Mouse (Mus musculus) MEL (cell line): ENCODE measurements around the gene Crx. TPM values are rescaled to one million over a fixed set of nuclear protein-coding genes. Genes with fewer than 3 reads are reported as not detected.
A peak's percentile ranks its signal among the peaks of the same experiment; 100 is the strongest.

Experiments
- DNase-seq: peaks from one replicate; pipeline ENCODE4 v3.0.0; 2011; ENCODE audit warnings: low read depth, low spot score
- H3K27ac ChIP-seq: 2 replicates; pipeline ENCODE4 v1.5.1; 2012; ENCODE audit warnings: low read depth, mild to moderate bottlenecking, control low read depth, low read length, moderate library complexity; ENCODE audit not compliant: control insufficient read depth
- H3K27me3 ChIP-seq, 2 experiments: fragments of 150-350 bp in 1 of 2; sonication (generic) in 1 of 2; 2 replicates each; pipeline ENCODE4 v1.6.1; 2012; ENCODE audit warnings: low read length in 2 of 2, mild to moderate bottlenecking in 2 of 2, improper control_type of control experiment in 1 of 2, moderate library complexity in 1 of 2; ENCODE audit not compliant: insufficient read depth in 2 of 2, control insufficient read depth in 1 of 2
- H3K36me3 ChIP-seq, 2 experiments: 2 replicates each; pipeline ENCODE4 v1.6.1; 2012 to 2014; ENCODE audit warnings: low read length in 2 of 2, improper control_type of control experiment in 1 of 2, inconsistent platforms in 1 of 2, mild to moderate bottlenecking in 1 of 2; ENCODE audit not compliant: insufficient read depth in 2 of 2, control insufficient read depth in 1 of 2
- H3K4me1 ChIP-seq, 2 experiments: fragments of 150-350 bp in 1 of 2; sonication (generic) in 1 of 2; 2 replicates each; pipeline ENCODE4 v1.6.1; 2012; ENCODE audit warnings: low read length in 2 of 2, improper control_type of control experiment in 1 of 2, mild to moderate bottlenecking in 1 of 2; ENCODE audit not compliant: insufficient read depth in 2 of 2, control insufficient read depth in 1 of 2
- H3K4me3 ChIP-seq, 2 experiments: fragments of 150-350 bp in 1 of 2; sonication (generic) in 1 of 2; 2 replicates each; pipeline ENCODE4 v1.5.1; 2012; ENCODE audit warnings: low read depth in 2 of 2, low read length in 2 of 2, mild to moderate bottlenecking in 2 of 2, moderate library complexity in 2 of 2, control low read depth in 1 of 2, improper control_type of control experiment in 1 of 2; ENCODE audit not compliant: control insufficient read depth in 1 of 2, insufficient read depth in 1 of 2
- H3K79me2 ChIP-seq: 2 replicates; pipeline ENCODE4 v1.6.1; 2012; ENCODE audit warnings: mild to moderate bottlenecking, low read length, moderate library complexity; ENCODE audit not compliant: control insufficient read depth, poor library complexity, insufficient read depth
- H3K9ac ChIP-seq: 2 replicates; pipeline ENCODE4 v1.6.1; 2012; ENCODE audit warnings: low read depth, mild to moderate bottlenecking, control low read depth, low read length, moderate library complexity; ENCODE audit not compliant: control insufficient read depth, poor library complexity, severe bottlenecking
- H3K9me3 ChIP-seq: fragments of 150-350 bp; sonication (generic); replicated peaks from 2 replicates; pipeline ENCODE4 v1.6.1; 2012; ENCODE audit warnings: mild to moderate bottlenecking, low read length, improper control_type of control experiment, moderate library complexity; ENCODE audit not compliant: insufficient read depth
- BHLHE40 ChIP-seq: IDR thresholded peaks from 2 replicates; pipeline ENCODE4 v1.6.1; 2012; ENCODE audit warnings: low read depth, mild to moderate bottlenecking, inconsistent platforms, low read length, improper control_type of control experiment, borderline replicate concordance
- CHD1 ChIP-seq: IDR thresholded peaks from 2 replicates; pipeline ENCODE4 v1.6.1; 2012; ENCODE audit warnings: low read depth, mild to moderate bottlenecking, inconsistent platforms, low read length, improper control_type of control experiment
- E2F4 ChIP-seq: IDR thresholded peaks from 2 replicates; pipeline ENCODE4 v1.6.1; 2011; ENCODE audit warnings: low read depth, low read length, improper control_type of control experiment, borderline replicate concordance
- ELF1 ChIP-seq: IDR thresholded peaks from 2 replicates; pipeline ENCODE4 v1.6.1; 2014; ENCODE audit warnings: low read depth, mild to moderate bottlenecking, inconsistent platforms, low read length, improper control_type of control experiment, moderate library complexity
- ETS1 ChIP-seq: IDR thresholded peaks from 2 replicates; pipeline ENCODE4 v1.6.1; 2012; ENCODE audit warnings: low read depth, mild to moderate bottlenecking, inconsistent platforms, low read length, improper control_type of control experiment, moderate library complexity
- GABPA ChIP-seq: IDR thresholded peaks from 2 replicates; pipeline ENCODE4 v1.6.1; 2012; ENCODE audit warnings: low read depth, mild to moderate bottlenecking, inconsistent platforms, low read length, improper control_type of control experiment, moderate library complexity
- GATA1 ChIP-seq: IDR thresholded peaks from 2 replicates; pipeline ENCODE4 v1.6.1; 2011; ENCODE audit warnings: low read depth, low read length, improper control_type of control experiment
- HCFC1 ChIP-seq: IDR thresholded peaks from 2 replicates; pipeline ENCODE4 v1.6.1; 2012; ENCODE audit warnings: low read depth, mild to moderate bottlenecking, inconsistent platforms, low read length, improper control_type of control experiment, moderate library complexity
- KAT2A ChIP-seq: conservative IDR thresholded peaks from 2 replicates; pipeline ENCODE4 v1.6.1; 2012; ENCODE audit warnings: low read depth, low read length, improper control_type of control experiment, inconsistent platforms
- MAZ ChIP-seq: IDR thresholded peaks from 2 replicates; pipeline ENCODE4 v1.6.1; 2012; ENCODE audit warnings: low read depth, mild to moderate bottlenecking, inconsistent platforms, low read length, improper control_type of control experiment
- MEF2A ChIP-seq: IDR thresholded peaks from 2 replicates; pipeline ENCODE4 v1.6.1; 2014; ENCODE audit warnings: low read depth, mild to moderate bottlenecking, inconsistent platforms, low read length, improper control_type of control experiment; ENCODE audit not compliant: poor library complexity, insufficient replicate concordance, severe bottlenecking; ENCODE audit errors: extremely low read depth
- MXI1 ChIP-seq: IDR thresholded peaks from 2 replicates; pipeline ENCODE4 v1.6.1; 2011; ENCODE audit warnings: mild to moderate bottlenecking, low read depth, low read length, improper control_type of control experiment
- MYB ChIP-seq: IDR thresholded peaks from 2 replicates; pipeline ENCODE4 v1.6.1; 2011; ENCODE audit warnings: mild to moderate bottlenecking, low read depth, low read length, improper control_type of control experiment
- MYC ChIP-seq: IDR thresholded peaks from 2 replicates; pipeline ENCODE4 v1.6.1; 2011; ENCODE audit warnings: low read depth, mild to moderate bottlenecking, low read length, improper control_type of control experiment, moderate library complexity
- NELFE ChIP-seq: IDR thresholded peaks from 2 replicates; pipeline ENCODE4 v1.6.1; 2011; ENCODE audit warnings: low read depth, low read length, improper control_type of control experiment
- NRF1 ChIP-seq: IDR thresholded peaks from 2 replicates; pipeline ENCODE4 v1.6.1; 2014; ENCODE audit warnings: low read depth, mild to moderate bottlenecking, inconsistent platforms, low read length, improper control_type of control experiment, moderate library complexity; ENCODE audit not compliant: poor library complexity, insufficient read depth, severe bottlenecking
- POLR2A ChIP-seq, 2 experiments: IDR thresholded peaks; 2 replicates each; pipeline ENCODE4 v1.6.1; 2011 to 2012; ENCODE audit warnings: low read length in 2 of 2, mild to moderate bottlenecking in 2 of 2, control low read depth in 1 of 2, improper control_type of control experiment in 1 of 2, low read depth in 1 of 2, moderate library complexity in 1 of 2; ENCODE audit not compliant: control insufficient read depth in 1 of 2, insufficient read depth in 1 of 2, poor library complexity in 1 of 2
- POLR2AphosphoS2 ChIP-seq: IDR thresholded peaks from 2 replicates; pipeline ENCODE4 v1.6.1; 2011; ENCODE audit warnings: low read length, improper control_type of control experiment
- POLR2AphosphoS5 ChIP-seq: IDR thresholded peaks from 2 replicates; pipeline ENCODE4 v1.6.1; 2012; ENCODE audit warnings: low read depth, borderline replicate concordance, mild to moderate bottlenecking, inconsistent platforms, low read length, moderate library complexity, mixed read lengths
- RAD21 ChIP-seq: IDR thresholded peaks from 2 replicates; pipeline ENCODE4 v1.6.1; 2011; ENCODE audit warnings: mild to moderate bottlenecking, low read depth, low read length, improper control_type of control experiment
- RCOR1 ChIP-seq: IDR thresholded peaks from 2 replicates; pipeline ENCODE4 v1.6.1; 2012; ENCODE audit warnings: low read depth, mild to moderate bottlenecking, inconsistent platforms, low read length, improper control_type of control experiment
- SIN3A ChIP-seq: IDR thresholded peaks from 2 replicates; pipeline ENCODE4 v1.6.1; 2012; ENCODE audit warnings: low read length, improper control_type of control experiment, inconsistent platforms
- SMC3 ChIP-seq: IDR thresholded peaks from 2 replicates; pipeline ENCODE4 v1.6.1; 2011; ENCODE audit warnings: low read depth, low read length, improper control_type of control experiment
- TAL1 ChIP-seq: IDR thresholded peaks from 2 replicates; pipeline ENCODE4 v1.6.1; 2012; ENCODE audit warnings: mild to moderate bottlenecking, inconsistent platforms, low read length, moderate library complexity, mixed read lengths
- TBP ChIP-seq: IDR thresholded peaks from 2 replicates; pipeline ENCODE4 v1.8.0; 2011; ENCODE audit warnings: low read depth, low read length, improper control_type of control experiment
- TCF12 ChIP-seq: IDR thresholded peaks from 2 replicates; pipeline ENCODE4 v1.6.1; 2014; ENCODE audit warnings: low read depth, mild to moderate bottlenecking, inconsistent platforms, low read length, improper control_type of control experiment, moderate library complexity
- UBTF ChIP-seq: IDR thresholded peaks from 2 replicates; pipeline ENCODE4 v1.6.1; 2012; ENCODE audit warnings: low read depth, mild to moderate bottlenecking, inconsistent platforms, low read length, improper control_type of control experiment, moderate library complexity, borderline replicate concordance; ENCODE audit not compliant: insufficient read depth
- USF1 ChIP-seq: IDR thresholded peaks from 2 replicates; pipeline ENCODE4 v1.6.1; 2014; ENCODE audit warnings: low read depth, mild to moderate bottlenecking, inconsistent platforms, low read length, improper control_type of control experiment, moderate library complexity
- ZKSCAN1 ChIP-seq: IDR thresholded peaks from 2 replicates; pipeline ENCODE4 v1.6.1; 2012; ENCODE audit warnings: low read depth, mild to moderate bottlenecking, inconsistent platforms, low read length, improper control_type of control experiment, moderate library complexity
- ZNF384 ChIP-seq: IDR thresholded peaks from 2 replicates; pipeline ENCODE4 v1.6.1; 2012; ENCODE audit warnings: low read depth, mild to moderate bottlenecking, inconsistent platforms, low read length, improper control_type of control experiment
- polyA plus RNA-seq, 2 experiments: library from polyadenylated mRNA; stranded (reverse) in 1 of 2; unstranded in 1 of 2; fragments of >175 nt in 1 of 2; fragments of >200 nt in 1 of 2; gene quantifications; 2 replicates each; pipeline versions ENCODE4 v1.2.1 to v1.2.4; 2012; ENCODE audit warnings: low replicate concordance in 2 of 2, low read depth in 1 of 2; ENCODE audit not compliant: insufficient read length in 2 of 2, insufficient read depth in 1 of 2, missing spikeins in 1 of 2
- total RNA-seq: library from RNA; depleted of rRNA; stranded (reverse); fragments of 300-350 nt; gene quantifications from 2 replicates; pipeline ENCODE4 v1.2.3, GENCODE M21; 2012; rRNA removed

Gene Crx
- total RNA-seq = not detected in 2 replicates
- polyA plus RNA-seq = not detected

DNA sequence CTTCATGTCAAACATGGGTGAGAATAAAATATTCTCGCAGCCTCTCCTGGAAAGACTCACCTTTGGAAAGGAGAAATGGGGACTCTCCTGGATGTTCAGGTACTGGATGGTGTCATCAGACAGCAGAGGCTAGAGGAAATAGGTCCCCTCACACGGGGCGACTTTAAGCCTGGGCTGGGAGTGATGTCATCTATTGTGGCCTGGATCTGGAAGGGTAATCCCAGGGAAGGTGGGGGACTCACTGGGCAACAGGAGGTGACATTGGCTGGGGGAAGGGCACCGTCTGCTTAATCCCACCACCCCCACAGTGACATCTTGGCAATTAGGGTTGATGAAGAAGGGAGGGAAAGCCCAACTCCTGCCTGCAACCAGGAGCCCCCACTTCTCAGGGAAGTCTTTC is at the start of gene Crx:
Crx (minus strand) TSS at position 213 of the 400 bp plus-strand sequence.
- H3K4me3 ChIP-seq = no peak within 1 kb of the TSS
- DNase-seq = no peak
- TF ChIP-seq SMC3 (no peak), KAT2A (no peak), UBTF (no peak), MXI1 (no peak), GATA1 (no peak), MEF2A (no peak), POLR2AphosphoS5 (no peak), ZKSCAN1 (no peak), TCF12 (no peak), ELF1 (no peak), GABPA (no peak), NELFE (no peak), SIN3A (no peak), TBP (no peak), RCOR1 (no peak), MYC (no peak), E2F4 (no peak), HCFC1 (no peak), TAL1 (no peak), POLR2A (IDR thresholded peaks at IDR 0.05; ENCODE audit: control insufficient read depth in 1 of 2, insufficient read depth in 1 of 2, low read depth in 1 of 2, low read length in 2 of 2, poor library complexity in 1 of 2) (no peak)
- peaks cover 0 to 11% of the 10 kb centered on the region in 2 experiments; a peak in 3 of 4 replicates for H3K4me1 ChIP-seq
- H3K36me3 ChIP-seq = peaks cover 0 to 6% of the 10 kb centered on the region in 2 experiments; a peak in 1 of 4 replicates
- H3K9ac ChIP-seq = no peak within 1 kb of the TSS
- H3K27ac ChIP-seq = no peak within 1 kb of the TSS
- H3K27me3 ChIP-seq = no peaks in the 10 kb centered on the region
- H3K79me2 ChIP-seq = no peaks in the 10 kb centered on the region
- no peaks in the 10 kb centered on the region for H3K9me3 ChIP-seq

DNA sequence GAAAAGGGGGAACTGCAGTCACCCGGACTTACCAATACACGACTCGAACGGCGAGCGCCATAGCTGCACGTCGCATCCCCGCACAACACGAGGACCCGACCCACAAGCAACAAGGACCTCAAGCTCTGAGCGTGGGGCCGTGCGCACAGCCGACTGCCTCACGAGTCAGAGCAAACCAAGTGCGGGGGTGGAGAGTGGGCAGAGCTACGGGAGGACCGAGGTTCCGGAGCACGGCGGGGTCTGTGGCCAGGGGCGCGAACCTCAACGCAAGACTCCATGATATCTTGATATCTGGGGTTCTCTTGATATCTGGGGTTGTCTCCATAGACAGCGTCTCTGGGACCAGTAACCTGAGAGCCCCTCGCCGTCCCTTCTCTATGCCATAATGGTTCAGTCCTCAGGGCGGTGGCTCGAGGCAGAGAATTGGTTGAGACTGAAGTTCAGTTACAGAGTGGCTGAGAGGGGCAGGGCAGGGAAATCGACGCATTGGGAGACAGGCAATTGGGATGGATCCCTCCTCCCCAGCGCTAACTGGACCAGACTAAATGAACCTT is 42.5 kb upstream of the Crx start, which contains the start of gene Selenow:
Selenow (minus strand) TSS at position 183 of the 554 bp plus-strand sequence.
- H3K4me1 ChIP-seq = peaks cover 4 to 15% of the 10 kb centered on the region in 2 experiments; a peak in 3 of 4 replicates
- no peaks in the 10 kb centered on the region for H3K9me3 ChIP-seq
- H3K79me2 ChIP-seq = peaks cover 23% of the 10 kb centered on the region
- H3K36me3 ChIP-seq = peaks cover 0 to 11% of the 10 kb centered on the region in 2 experiments; a peak in 2 of 4 replicates
- peak; percentile 96 for DNase-seq
- no peaks in the 10 kb centered on the region for H3K27me3 ChIP-seq
- peak within 1 kb of the TSS; percentile 94 for H3K9ac ChIP-seq
- peak within 1 kb of the TSS; percentile 80 for H3K27ac ChIP-seq
- H3K4me3 ChIP-seq = peak within 1 kb of the TSS; percentile 80
- TF ChIP-seq USF1 = no peak
- peak; percentile 77 for TF ChIP-seq SIN3A
- no peak for TF ChIP-seq GATA1
- no peak for TF ChIP-seq ZNF384
- no peak for TF ChIP-seq SMC3
- TF ChIP-seq MXI1 = peak; percentile 93
- TF ChIP-seq CHD1 = peak; percentile 99
- peak; percentile 81; the same call in 1 of the 2 replicates for TF ChIP-seq MYC
- TF ChIP-seq MYB = no peak
- TF ChIP-seq KAT2A = no peak; the same call in 1 of the 2 replicates
- no peak; the same call in 1 of the 2 replicates for TF ChIP-seq ETS1
- TF ChIP-seq HCFC1 = peak; percentile 72
- peak; percentile 93 to 94 for TF ChIP-seq POLR2A (IDR thresholded peaks at IDR 0.05; ENCODE audit: control insufficient read depth in 1 of 2, insufficient read depth in 1 of 2, low read depth in 1 of 2, low read length in 2 of 2, poor library complexity in 1 of 2)
- TF ChIP-seq POLR2AphosphoS2 = peak; percentile 94
- peak; percentile 85 for TF ChIP-seq BHLHE40
- TF ChIP-seq RAD21 = no peak
- TF ChIP-seq NRF1 = peak; percentile 39; the same call in 1 of the 2 replicates
- TF ChIP-seq MAZ = no peak
- no peak for TF ChIP-seq ELF1
